Mouse (Mus musculus) heart, adult 8-10 months (tissue): ENCODE data around the gene Tmem176b. TPM values are rescaled to one million over a fixed set of nuclear protein-coding genes. Genes with fewer than 3 reads are reported as not detected.
"Not testable (repeated sequence)": the region's sequence is repeated elsewhere in the genome, so short reads cannot be mapped to it uniquely, and the experiment has no call there.

ENCODE experiments used
- DNase-seq: peaks from one replicate; pipeline ENCODE4 v3.0.0; 2022; ENCODE audit warnings: low spot score
- total RNA-seq, 4 experiments: library from RNA; stranded (reverse); gene quantifications; 2 replicates each; pipeline ENCODE4 v1.2.4; 2022

Gene Tmem176b
- total RNA-seq, 4 experiments from 2014 or later = 34.1 to 50.4 (median 41.2) TPM

DNA sequence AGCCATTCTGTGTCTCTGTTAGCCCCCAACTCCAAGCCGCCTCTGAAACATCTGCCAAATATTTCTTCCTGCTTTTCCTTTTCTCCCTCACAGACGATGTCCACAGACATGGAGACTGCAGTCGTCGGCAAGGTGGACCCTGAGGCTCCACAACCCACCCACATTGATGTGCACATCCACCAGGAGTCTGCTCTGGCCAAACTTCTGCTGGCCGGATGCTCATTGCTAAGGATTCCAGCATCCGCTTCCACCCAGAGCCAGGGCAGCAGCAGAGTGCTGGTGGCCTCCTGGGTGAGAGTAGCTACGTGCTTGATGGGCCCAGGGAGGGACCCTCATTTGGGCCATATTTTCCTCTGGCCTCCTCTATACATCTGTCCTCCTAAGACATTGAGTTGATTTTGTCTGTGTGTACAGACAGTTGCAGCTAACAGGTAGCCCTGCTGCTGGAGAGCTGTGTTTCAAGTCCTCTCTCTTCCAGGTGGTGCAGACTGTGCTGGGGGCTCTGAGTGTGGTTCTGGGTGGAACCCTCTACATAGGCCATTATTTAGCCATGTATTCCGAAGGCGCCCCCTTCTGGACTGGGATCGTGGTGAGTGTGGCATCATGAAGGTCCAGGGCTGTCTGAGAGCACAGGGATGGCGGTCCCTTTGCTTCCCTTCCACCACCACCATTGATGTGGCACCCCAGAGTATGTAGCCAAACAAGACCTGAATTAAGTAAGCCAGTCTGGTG is 981 bp upstream of the Tmem176b start:
- DNase-seq = peak; percentile 27

DNA sequence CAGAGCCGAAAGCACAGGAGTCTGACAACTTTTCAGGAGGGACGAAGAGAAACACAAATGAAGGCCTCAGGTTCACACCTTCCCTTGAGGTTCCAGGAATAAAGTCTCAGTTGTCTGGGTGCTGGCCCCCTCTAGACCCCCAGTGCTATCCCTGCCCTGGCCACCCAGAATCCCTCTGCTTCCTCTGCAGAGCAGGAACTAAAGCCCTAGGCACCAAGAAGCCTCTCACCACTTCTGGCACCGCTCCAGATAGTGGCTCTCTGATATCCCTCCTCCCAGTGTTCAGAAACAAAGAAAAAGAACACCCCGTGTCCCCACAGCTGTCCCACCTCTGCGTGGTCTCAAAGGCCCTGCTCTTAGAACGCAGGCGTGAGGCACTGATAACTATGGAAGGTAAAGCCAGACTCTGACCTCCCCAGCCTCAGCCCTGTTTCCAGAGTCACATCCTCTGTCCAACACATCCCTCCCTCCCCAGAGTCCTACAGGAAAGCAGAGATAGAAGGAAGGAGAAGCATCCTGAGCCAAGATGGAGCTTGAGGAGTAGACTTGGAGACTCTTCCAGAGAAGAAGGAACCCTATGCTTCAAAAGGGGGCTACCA is 826 bp downstream of the Tmem176b start, which contains the start of gene Tmem176a:
Gene Tmem176a (plus strand): TSS at position 549 of the 599 bp plus-strand sequence.
- peak; percentile 26 for DNase-seq

GRCm38 (mm10) chr6:48838321-48839080 is 2.8 kb downstream of the Tmem176b start:
- DNase-seq = no peak

GRCm38 (mm10) chr6:48837516-48837915 is 3.8 kb downstream of the Tmem176b start:
- DNase-seq = no peak

DNA sequence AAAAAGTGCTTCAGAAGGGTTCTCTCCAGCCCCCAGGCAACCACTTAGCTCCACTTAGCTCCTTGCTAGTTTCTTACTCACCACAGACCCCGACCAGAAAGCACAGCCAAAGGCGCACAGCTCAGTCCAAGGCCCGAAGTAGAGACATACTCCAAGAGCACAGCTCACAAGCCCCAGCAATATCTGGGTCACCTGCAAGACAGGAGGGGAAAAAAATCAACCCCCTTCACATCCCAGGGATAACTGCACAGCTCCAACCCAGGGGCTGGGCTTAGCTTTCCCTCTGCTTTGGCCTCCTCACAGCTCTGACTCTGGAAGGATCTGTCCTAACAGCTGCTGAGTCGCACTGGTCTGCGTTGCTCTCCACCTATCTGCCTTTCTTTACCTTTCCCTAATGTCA is 5.2 kb downstream of the Tmem176b start:
- DNase-seq = no peak

DNA sequence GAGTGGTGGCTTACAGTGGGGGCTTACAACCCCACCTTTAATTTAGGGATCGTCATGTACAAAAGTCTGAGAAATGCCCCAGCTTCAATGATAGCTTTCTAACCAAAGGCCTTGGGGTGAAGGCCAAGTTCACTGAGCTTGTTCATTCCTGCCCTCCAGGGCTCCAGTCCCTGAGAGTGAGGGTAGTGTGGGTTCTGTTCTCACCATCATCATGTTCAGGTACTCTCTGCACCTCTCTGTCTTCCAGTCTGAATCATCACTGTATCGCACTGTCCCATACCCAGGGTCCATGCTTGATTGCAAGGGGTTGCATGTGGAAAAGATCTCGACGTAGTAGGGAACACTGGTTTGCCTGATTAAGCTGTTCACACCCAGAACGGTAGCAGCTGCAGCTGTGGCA is 6.1 kb downstream of the Tmem176b start:
- DNase-seq = no peak

DNA sequence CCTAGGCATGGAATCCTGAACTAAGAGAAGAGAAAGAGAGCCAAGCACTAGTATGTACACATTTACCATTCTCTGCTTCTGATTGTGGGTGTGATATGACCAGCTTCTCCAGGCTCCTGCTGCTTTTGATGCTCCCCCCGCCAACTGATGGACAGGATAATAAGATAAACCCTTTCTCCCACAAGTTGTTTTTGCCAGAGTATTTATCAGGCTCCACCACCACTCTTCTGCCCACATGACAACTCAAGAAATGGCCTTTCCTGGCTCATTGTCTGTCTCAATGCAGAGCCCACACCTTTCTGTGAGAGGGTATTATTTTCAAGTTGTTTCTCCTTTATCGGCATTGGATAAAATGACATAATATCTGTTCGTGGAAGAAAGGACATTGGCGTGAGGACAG is 7.8 kb downstream of the Tmem176b start:
- no peak for DNase-seq

GRCm38 (mm10) chr6:48832426-48832825 is 8.9 kb downstream of the Tmem176b start:
- DNase-seq = no peak

DNA sequence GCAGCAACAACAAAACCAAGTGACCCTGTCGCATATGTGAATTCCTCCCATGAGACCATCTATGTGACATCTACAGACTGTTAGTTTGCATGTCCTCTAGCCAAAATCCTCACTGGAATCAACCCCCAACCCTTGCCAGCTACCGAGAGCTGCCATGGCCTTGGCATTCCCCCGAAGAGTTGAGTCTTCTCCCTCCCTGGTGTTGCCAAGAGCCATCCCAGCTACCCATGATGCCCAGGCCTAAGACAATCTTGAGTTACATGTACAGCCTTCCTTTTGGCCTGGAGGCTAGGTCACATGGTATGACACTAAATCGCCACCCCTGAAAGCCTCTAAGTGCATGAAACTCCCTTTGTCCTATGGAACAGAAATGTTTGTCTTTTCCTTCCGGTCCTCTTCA is 10.2 kb downstream of the Tmem176b start:
- no peak for DNase-seq

DNA sequence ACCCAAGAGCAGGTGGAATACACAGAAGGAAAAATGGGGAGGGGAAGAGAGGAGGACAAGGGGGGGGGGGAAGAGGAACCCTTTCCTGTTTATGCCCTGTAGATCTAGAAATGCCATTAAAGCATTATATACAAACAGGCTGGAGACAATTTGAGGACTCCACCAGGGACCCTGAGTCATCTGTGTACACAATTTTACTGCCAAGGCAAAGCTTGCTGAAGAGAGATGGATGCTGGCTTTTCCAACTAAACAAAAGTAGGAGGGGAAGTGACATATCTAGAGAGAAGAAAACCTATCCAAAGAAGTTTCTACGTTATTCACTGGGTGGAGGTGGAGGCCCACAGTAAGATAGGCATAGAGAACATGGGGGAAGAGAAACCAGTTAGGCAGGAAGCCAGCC is 11.1 kb downstream of the Tmem176b start:
- DNase-seq = no peak

DNA sequence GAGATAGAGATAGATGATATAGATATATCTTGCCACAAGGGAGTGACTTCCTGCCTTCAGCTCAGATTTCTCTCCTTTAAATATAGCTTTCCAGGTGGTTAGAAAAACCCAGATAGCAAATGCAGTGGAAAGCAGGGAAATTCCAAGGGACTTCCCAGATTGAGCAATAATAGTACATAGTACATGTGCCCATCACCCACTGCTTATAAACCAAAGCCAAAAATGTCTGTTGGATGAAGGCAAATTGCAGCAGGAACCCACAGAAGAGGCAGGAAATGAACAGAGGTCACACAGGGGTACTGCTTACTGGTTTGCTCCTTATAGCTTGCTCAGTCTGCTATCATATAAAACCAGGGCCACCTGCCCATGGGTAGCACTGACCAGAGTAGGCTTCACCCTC is 11.6 kb downstream of the Tmem176b start:
- no peak for DNase-seq

- DNase-seq = no peak
These were observed 12.3 kb downstream of the Tmem176b start for GRCm38 (mm10) chr6:48828976-48829375.

GRCm38 (mm10) chr6:48825016-48825415 is 16.3 kb downstream of the Tmem176b start:
- no peak for DNase-seq

GRCm38 (mm10) chr6:48821991-48822785 is 19.1 kb downstream of the Tmem176b start:
- DNase-seq = not testable (repeated sequence)

GRCm38 (mm10) chr6:48817815-48818214 is 23.5 kb downstream of the Tmem176b start:
- peak; percentile 72 for DNase-seq

- DNase-seq = no peak
These were observed 26.3 kb downstream of the Tmem176b start for GRCm38 (mm10) chr6:48815013-48815412.

DNA sequence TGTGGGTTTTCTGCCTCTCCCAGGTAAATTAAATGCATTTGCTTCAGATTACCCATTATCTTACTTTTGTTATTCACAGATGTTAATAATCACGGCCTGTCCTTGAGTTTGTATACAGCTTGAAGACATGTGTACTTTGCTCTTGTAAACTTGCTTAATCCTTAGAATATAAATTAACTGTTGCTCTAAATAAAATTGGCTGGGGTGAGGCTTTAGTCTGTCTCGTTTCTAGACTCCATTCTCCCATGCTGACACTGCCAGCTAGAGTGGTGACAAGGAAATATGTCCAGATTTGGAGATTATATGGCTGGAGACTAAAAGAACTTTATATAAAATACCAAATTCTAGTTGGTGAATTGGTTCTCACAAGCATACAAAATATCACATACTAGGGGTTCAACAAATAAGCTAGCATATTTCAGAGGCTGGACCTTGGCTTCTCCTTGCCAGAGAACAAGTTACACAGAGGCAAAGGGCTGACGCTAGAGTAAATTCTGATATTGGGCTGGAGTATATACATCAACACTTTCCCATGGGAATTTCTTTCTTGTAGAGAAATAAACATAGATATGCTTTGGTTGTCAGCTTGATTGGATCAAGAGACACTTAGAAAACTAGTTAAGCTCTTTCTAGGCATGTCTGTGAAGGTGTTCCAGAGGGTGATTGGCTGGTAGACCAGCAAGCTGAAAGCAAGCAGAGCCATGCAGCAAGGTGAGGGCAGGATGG is 31.6 kb downstream of the Tmem176b start:
- no peak for DNase-seq

GRCm38 (mm10) chr6:48806746-48807145 is 34.5 kb downstream of the Tmem176b start:
- DNase-seq = no peak

GRCm38 (mm10) chr6:48804346-48804745 is 37.0 kb downstream of the Tmem176b start:
- no peak for DNase-seq

DNA sequence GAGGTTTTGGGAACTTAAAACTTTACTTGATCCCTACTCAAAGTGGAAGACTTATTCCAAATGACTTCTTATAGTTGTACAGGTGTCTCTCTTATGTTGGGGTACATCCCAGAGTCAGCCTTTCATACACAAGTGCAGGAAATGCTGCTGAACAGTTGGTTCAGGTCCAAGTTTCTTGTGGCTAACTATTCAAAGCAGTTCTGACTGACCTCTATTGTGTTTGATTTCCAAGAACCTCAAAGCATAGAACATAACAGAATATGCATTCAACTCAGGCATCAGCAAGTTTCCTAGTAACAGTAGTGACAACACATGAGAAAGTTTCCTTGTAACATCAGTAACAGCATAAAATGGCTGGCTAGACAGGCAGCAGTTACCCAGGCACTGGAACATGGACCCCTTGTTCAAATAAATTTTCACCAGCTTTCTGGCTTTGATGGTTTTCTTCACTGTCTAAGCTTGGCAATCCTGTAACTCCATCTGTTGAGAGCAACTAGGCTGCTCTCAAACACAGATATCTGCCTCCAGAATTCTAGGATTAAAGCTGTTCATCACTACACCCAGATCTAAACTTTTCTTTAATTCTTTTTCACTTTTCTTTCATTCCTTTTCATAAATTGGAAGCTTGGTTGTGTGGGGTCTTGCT is 37.8 kb downstream of the Tmem176b start:
- DNase-seq = no peak

DNA sequence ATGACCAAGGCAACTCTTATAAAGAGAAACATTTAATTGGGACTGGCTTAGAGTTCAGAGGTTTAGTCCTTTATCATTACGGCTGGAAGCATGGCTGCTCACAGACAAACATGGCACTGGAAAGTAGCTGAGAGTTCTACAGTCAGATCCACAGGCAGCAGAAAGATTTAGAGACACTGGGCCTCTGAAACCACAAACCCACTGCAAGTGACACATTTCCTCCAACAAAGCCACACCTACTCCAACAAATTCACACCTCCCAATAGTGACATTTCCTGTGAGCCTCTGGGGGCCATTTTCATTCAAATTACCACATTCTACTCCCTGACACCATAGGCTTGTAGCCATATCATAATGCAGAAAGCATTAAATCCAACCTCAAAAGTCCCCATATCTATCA is 39.4 kb downstream of the Tmem176b start:
- no peak for DNase-seq
